Mouse (Mus musculus) myocyte (in vitro differentiated cells): Measurements from ENCODE around the gene Zbtb42. TPM values are rescaled to one million over a fixed set of nuclear protein-coding genes. Genes with fewer than 3 reads are reported as not detected.

Experiments
- H3K27me3 ChIP-seq: one replicate; pipeline ENCODE4 v1.6.1; 2011; ENCODE audit not compliant: control insufficient read depth, insufficient read depth, insufficient read length
- H3K36me3 ChIP-seq: one replicate; pipeline ENCODE4 v1.6.1; 2011; ENCODE audit not compliant: control insufficient read depth, insufficient read depth
- H3K4me2 ChIP-seq: one replicate; pipeline ENCODE4 v1.6.1; 2011; ENCODE audit warnings: low read depth, control low read depth
- H3K4me3 ChIP-seq: one replicate; pipeline ENCODE4 v1.5.1; 2011; ENCODE audit warnings: mild to moderate bottlenecking, control low read depth, moderate library complexity
- H3K79me2 ChIP-seq: one replicate; pipeline ENCODE4 v1.6.1; 2011; ENCODE audit not compliant: control insufficient read depth, insufficient read depth
- H3ac ChIP-seq: one replicate; pipeline ENCODE4 v1.6.1; 2011; ENCODE audit not compliant: control insufficient read depth, insufficient read length
- CEBPB ChIP-seq: IDR thresholded peaks from 2 replicates; pipeline ENCODE4 v1.6.1; 2011; ENCODE audit warnings: mild to moderate bottlenecking, moderate library complexity; ENCODE audit not compliant: poor library complexity, insufficient read depth, severe bottlenecking
- E2F4 ChIP-seq: IDR thresholded peaks from one replicate; pipeline ENCODE4 v1.6.1; 2011; ENCODE audit warnings: mild to moderate bottlenecking, control low read depth, moderate library complexity; ENCODE audit not compliant: insufficient read depth
- MAX ChIP-seq: IDR thresholded peaks from one replicate; pipeline ENCODE4 v1.6.1; 2011; ENCODE audit warnings: low read depth, mild to moderate bottlenecking, control low read depth
- MYOD1 ChIP-seq, 3 experiments: IDR thresholded peaks; one replicate each; pipeline ENCODE4 v1.6.1; 2011; ENCODE audit warnings: control low read depth in 2 of 3, low read depth in 2 of 3, mild to moderate bottlenecking in 2 of 3, moderate library complexity in 1 of 3; ENCODE audit not compliant: insufficient read length in 2 of 3, control insufficient read depth in 1 of 3
- MYOG ChIP-seq, 3 experiments: IDR thresholded peaks; one replicate each; pipeline ENCODE4 v1.6.1; 2011; ENCODE audit warnings: control low read depth in 2 of 3, low read depth in 2 of 3, mild to moderate bottlenecking in 2 of 3; ENCODE audit not compliant: insufficient read length in 2 of 3, control insufficient read depth in 1 of 3, insufficient read depth in 1 of 3
- POLR2A ChIP-seq: IDR thresholded peaks from one replicate; pipeline ENCODE4 v1.6.1; 2011; ENCODE audit warnings: low read depth, mild to moderate bottlenecking, control low read depth, moderate library complexity; ENCODE audit not compliant: insufficient read length
- POLR2AphosphoS2 ChIP-seq: IDR thresholded peaks from one replicate; pipeline ENCODE4 v1.6.1; 2011; ENCODE audit warnings: low read depth, control low read depth; ENCODE audit not compliant: insufficient read length
- REST ChIP-seq: IDR thresholded peaks from one replicate; pipeline ENCODE4 v1.6.1; 2011; ENCODE audit warnings: mild to moderate bottlenecking, control low read depth, moderate library complexity; ENCODE audit not compliant: insufficient read depth, insufficient read length
- SRF ChIP-seq: IDR thresholded peaks from one replicate; pipeline ENCODE4 v1.6.1; 2011; ENCODE audit warnings: low read depth; ENCODE audit not compliant: control insufficient read depth, insufficient read length
- TCF12 ChIP-seq: IDR thresholded peaks from one replicate; pipeline ENCODE4 v1.6.1; 2011; ENCODE audit warnings: mild to moderate bottlenecking, control low read depth; ENCODE audit not compliant: poor library complexity, insufficient read depth, severe bottlenecking
- TCF3 ChIP-seq: IDR thresholded peaks from one replicate; pipeline ENCODE4 v1.6.1; 2011; ENCODE audit warnings: low read depth, control low read depth; ENCODE audit not compliant: insufficient read length
- USF1 ChIP-seq: IDR thresholded peaks from one replicate; pipeline ENCODE4 v1.6.1; 2011; ENCODE audit warnings: low read depth, mild to moderate bottlenecking, control low read depth, moderate library complexity
- polyA plus RNA-seq: library from polyadenylated mRNA; unstranded; fragments of >200 nt; fragmentation: generic; extraction: Trizol; gene quantifications from one replicate; pipeline ENCODE4 v1.2.1, GENCODE M21; 2012; ENCODE audit warnings: missing spikeins

Gene Zbtb42
- polyA plus RNA-seq, 1 experiment, result 4.4 TPM

DNA sequence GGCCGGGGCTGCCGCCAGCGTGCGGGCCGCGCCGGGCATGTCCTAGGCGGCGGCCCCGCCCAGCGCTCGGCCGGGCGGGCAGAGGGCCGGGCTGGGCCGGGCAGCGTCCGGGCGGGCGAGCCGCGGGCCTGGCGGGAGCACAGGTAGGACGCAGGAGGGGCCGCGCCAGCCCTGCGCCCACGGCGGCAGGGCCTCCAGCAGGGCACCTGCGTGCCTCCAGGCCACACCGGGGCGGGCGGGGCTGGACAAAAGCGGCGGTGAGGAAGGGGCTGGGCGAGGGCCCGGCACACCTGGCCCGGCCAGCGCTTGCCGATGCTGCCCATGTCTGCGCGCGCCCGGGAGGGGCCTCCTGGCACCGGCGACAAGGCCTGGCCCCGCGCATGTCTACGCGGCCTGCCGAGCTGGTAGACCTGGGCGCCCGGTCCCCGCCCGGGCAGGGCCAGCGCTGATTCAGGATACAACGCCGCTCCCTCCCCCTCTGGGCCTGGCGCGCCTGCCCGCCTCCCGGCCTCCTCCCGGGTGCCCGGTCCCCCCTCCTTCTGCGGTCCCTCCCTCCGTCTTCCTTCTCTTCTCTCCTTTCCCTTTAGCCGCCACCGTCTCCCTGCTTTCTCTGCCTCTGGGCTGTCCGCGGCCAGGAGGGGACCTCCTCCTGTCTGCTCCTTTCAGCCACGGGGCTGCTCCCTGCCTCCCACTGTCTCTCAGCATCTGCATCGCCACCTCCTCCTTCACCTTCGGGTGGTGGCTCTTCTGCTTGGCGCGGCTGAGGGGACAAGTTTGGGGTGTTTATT lies 43.8 kb downstream of the Zbtb42 start:
- Histone ChIP-seq H3ac (peak overlapping the region; percentile 21), H3K27me3 (no peaks in the 10 kb centered on the region), H3K79me2 (peaks cover 5% of the 10 kb centered on the region), H3K36me3 (no peaks in the 10 kb centered on the region), H3K4me3 (peak overlapping the region; percentile 38), H3K4me2 (peak overlapping the region; percentile 86)
- TF ChIP-seq POLR2AphosphoS2 (peak; percentile 46), CEBPB (no peak), E2F4 (no peak)

DNA sequence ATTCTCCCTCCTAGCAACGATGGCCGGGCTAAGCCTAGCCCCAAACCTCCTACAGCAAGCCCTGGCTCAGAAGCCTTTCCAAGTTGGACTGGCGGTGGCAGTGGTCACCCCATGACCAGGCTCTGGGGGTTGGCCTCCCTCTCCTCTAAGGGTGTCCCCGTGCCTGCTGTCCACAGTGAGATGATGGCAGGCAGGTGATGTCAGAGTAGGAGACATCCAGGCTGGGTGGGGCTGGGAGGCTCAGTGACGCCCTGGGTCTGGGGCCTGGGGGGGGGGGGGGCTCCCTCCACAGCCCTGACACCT lies 44.4 kb downstream of the Zbtb42 start:
- peak overlapping the region; percentile 21 for H3ac ChIP-seq
- no peak for TF ChIP-seq TCF3
- no peak for TF ChIP-seq SRF
- no peak for TF ChIP-seq MYOD1 (IDR thresholded peaks at IDR 0.05; ENCODE audit: control insufficient read depth in 1 of 3, insufficient read length in 2 of 3, low read depth in 2 of 3)
- no peak for TF ChIP-seq USF1
- TF ChIP-seq CEBPB, result no peak
- no peak for TF ChIP-seq MYOG (IDR thresholded peaks at IDR 0.05; ENCODE audit: control insufficient read depth in 1 of 3, insufficient read depth in 1 of 3, insufficient read length in 2 of 3, low read depth in 2 of 3)
- TF ChIP-seq TCF12, result no peak
- no peaks in the 10 kb centered on the region for H3K27me3 ChIP-seq
- H3K4me3 ChIP-seq, result peak overlapping the region; percentile 38
- no peaks in the 10 kb centered on the region for H3K36me3 ChIP-seq
- peaks cover 5% of the 10 kb centered on the region for H3K79me2 ChIP-seq
- peak overlapping the region; percentile 86 for H3K4me2 ChIP-seq

DNA sequence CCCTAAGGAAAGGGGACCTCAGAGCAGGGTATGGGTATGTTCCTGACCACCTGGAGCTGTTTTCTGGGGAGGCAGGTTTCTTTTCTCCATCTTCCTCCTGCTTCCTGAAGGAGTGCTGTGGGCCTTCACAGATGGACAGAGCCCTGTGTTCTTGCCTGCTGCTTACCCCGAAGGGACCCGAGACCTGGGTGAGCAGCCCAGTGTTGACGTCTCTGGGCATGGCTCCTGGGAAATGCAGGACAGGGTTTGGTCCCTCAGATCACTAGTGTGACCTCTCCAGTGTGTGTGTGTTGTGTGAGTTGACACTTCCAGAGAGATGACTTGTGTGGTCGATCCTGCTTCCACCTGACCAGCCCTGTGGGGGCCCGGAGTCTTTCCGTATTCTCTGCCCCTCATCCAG lies 44.8 kb downstream of the Zbtb42 start:
- H3K79me2 ChIP-seq, result peaks cover 5% of the 10 kb centered on the region
- H3ac ChIP-seq, result no peak overlapping the region
- peak overlapping the region; percentile 38 for H3K4me3 ChIP-seq
- H3K27me3 ChIP-seq, result no peaks in the 10 kb centered on the region
- peak overlapping the region; percentile 86 for H3K4me2 ChIP-seq
- H3K36me3 ChIP-seq, result no peaks in the 10 kb centered on the region
- TF ChIP-seq TCF3, result no peak
- TF ChIP-seq TCF12, result no peak
- no peak for TF ChIP-seq POLR2AphosphoS2
- no peak for TF ChIP-seq MYOG (IDR thresholded peaks at IDR 0.05; ENCODE audit: control insufficient read depth in 1 of 3, insufficient read depth in 1 of 3, insufficient read length in 2 of 3, low read depth in 2 of 3)
- TF ChIP-seq MAX, result no peak
- no peak for TF ChIP-seq E2F4
- TF ChIP-seq USF1, result no peak

DNA sequence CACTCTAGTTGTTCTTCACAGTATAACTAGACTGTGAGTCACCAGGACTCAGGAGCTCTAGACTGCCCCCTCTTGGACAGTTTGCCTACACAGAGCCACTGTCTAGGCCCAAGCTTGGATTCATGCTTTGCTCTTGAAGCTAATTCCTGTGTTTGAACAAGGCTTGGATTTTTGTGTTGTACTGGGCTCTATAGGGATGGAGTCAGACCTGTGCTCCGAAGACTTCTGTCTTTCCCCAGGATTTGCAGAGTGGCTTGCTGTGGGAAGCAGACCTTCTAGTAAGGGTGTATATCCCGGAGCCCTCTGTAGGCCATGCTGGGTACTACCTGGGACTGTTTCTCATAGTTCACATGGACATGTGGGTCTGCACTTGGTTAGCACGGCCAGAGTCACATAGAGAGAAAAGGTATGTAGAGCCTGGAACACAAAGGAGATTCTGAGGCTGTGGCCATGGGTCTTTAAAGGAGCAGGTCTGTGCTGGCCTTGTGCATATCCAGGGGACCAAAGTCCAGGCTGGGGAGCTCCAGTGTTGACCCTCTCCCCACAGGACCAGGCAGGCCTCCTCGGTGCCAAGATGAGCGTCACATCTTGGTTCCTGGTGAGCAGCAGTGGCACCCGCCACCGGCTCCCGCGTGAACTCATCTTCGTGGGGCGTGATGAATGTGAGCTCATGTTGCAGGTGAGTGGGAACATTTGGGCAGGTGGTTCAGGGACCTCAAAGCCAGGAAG lies 45.6 kb downstream of the Zbtb42 start:
- Histone ChIP-seq H3K36me3 (no peaks in the 10 kb centered on the region), H3K27me3 (no peaks in the 10 kb centered on the region), H3K79me2 (peaks cover 5% of the 10 kb centered on the region), H3ac (no peak overlapping the region), H3K4me2 (peak overlapping the region; percentile 86), H3K4me3 (peak overlapping the region; percentile 38)
- no peak for TF ChIP-seq TCF3
- TF ChIP-seq CEBPB, result no peak
- TF ChIP-seq MYOD1 (IDR thresholded peaks at IDR 0.05; ENCODE audit: control insufficient read depth in 1 of 3, insufficient read length in 2 of 3, low read depth in 2 of 3), result no peak
- no peak for TF ChIP-seq USF1
- no peak for TF ChIP-seq POLR2AphosphoS2
- TF ChIP-seq SRF, result no peak
- no peak for TF ChIP-seq MAX
- no peak for TF ChIP-seq MYOG (IDR thresholded peaks at IDR 0.05; ENCODE audit: control insufficient read depth in 1 of 3, insufficient read depth in 1 of 3, insufficient read length in 2 of 3, low read depth in 2 of 3)
- no peak for TF ChIP-seq TCF12
- no peak for TF ChIP-seq E2F4
- TF ChIP-seq REST, result no peak
- TF ChIP-seq POLR2A, result no peak

DNA sequence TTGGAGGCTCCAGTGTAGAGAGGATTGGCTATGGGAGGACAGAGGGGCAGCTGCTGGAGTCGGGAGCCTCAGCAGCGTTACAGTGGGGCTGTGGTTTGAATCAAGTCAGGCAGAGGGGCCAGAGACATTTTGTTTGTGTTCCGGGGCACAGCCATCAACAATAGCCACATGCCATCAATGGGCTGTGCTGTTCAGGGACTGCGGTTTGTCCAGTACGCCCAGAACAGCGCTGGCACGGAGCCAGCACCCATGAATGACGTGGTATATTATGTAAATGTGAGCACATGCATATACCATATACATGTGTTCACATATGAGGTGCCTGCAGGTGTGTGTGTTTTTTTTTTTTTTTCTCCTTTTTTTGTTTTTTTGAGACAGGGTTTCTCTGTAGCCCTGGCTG lies 49.2 kb downstream of the Zbtb42 start:
- H3K27me3 ChIP-seq, result no peaks in the 10 kb centered on the region
- peaks cover 5% of the 10 kb centered on the region for H3K79me2 ChIP-seq
- H3K4me3 ChIP-seq, result no peak overlapping the region
- peak overlapping the region; percentile 50 for H3K4me2 ChIP-seq
- H3ac ChIP-seq, result no peak overlapping the region
- H3K36me3 ChIP-seq, result no peaks in the 10 kb centered on the region
- TF ChIP-seq MYOD1 (IDR thresholded peaks at IDR 0.05; ENCODE audit: control insufficient read depth in 1 of 3, insufficient read length in 2 of 3, low read depth in 2 of 3), result no peak
- no peak for TF ChIP-seq POLR2A
- TF ChIP-seq E2F4, result no peak
- no peak for TF ChIP-seq SRF
- TF ChIP-seq CEBPB, result no peak
- TF ChIP-seq POLR2AphosphoS2, result no peak
- TF ChIP-seq USF1, result no peak
- no peak for TF ChIP-seq MYOG (IDR thresholded peaks at IDR 0.05; ENCODE audit: control insufficient read depth in 1 of 3, insufficient read depth in 1 of 3, insufficient read length in 2 of 3, low read depth in 2 of 3)
- no peak for TF ChIP-seq TCF3
- no peak for TF ChIP-seq TCF12
- TF ChIP-seq REST, result no peak
- TF ChIP-seq MAX, result no peak
